Mouse (Mus musculus) liver, adult 2 months (tissue): ENCODE measurements around the gene Cldn15.

Source experiments
- CTCF ChIP-seq: fragments of 200-500 bp; IDR thresholded peaks from 2 replicates; pipeline ENCODE4 v1.5.1; 2011; ENCODE audit warnings: low read depth, low read length, control low read depth
- POLR2A ChIP-seq: fragments of 200-500 bp; IDR thresholded peaks from 2 replicates; pipeline ENCODE4 v1.6.1; 2011; ENCODE audit warnings: low read length, control low read depth; ENCODE audit not compliant: insufficient read depth; ENCODE audit errors: extremely low read depth

- TF ChIP-seq CTCF (no peak), POLR2A (no peak)
Observed at GRCm38 (mm10) chr5:136962966-136963540, 3.4 kb upstream of the Cldn15 start.
